Mouse (Mus musculus): ENCODE results near the gene Fuca1.

The Fuca1 gene

GRCm38 (mm10) chr4:135889884-135890283 is 30.7 kb upstream of the Fuca1 start:
- DNase-seq: peak; percentile 85

GRCm38 (mm10) chr4:135891539-135891938 is 29.0 kb upstream of the Fuca1 start:
- no peak for DNase-seq

GRCm38 (mm10) chr4:135892884-135893283 is 27.7 kb upstream of the Fuca1 start:
- no peak for DNase-seq

- no peak for DNase-seq
Measured at GRCm38 (mm10) chr4:135895071-135895571, 25.4 kb upstream of the Fuca1 start, which contains the start of gene Cnr2. Gene Cnr2 (plus strand): TSS chr4:135895394.

GRCm38 (mm10) chr4:135896157-135896556 is 24.4 kb upstream of the Fuca1 start:
- no peak for DNase-seq

GRCm38 (mm10) chr4:135898380-135899049 is 22.0 kb upstream of the Fuca1 start:
- DNase-seq: no peak

GRCm38 (mm10) chr4:135899050-135899448 is 21.5 kb upstream of the Fuca1 start:
- no peak for DNase-seq

GRCm38 (mm10) chr4:135900008-135900407 is 20.5 kb upstream of the Fuca1 start:
- no peak for DNase-seq

- no peak for DNase-seq
Measured at GRCm38 (mm10) chr4:135902606-135903242, 17.8 kb upstream of the Fuca1 start.

GRCm38 (mm10) chr4:135904810-135905209 is 15.7 kb upstream of the Fuca1 start:
- DNase-seq: no peak

GRCm38 (mm10) chr4:135906633-135907032 is 13.9 kb upstream of the Fuca1 start:
- DNase-seq: no peak

GRCm38 (mm10) chr4:135909326-135910066 is 11.0 kb upstream of the Fuca1 start:
- no peak for DNase-seq

- no peak for DNase-seq
Measured at GRCm38 (mm10) chr4:135911531-135911930, 9.0 kb upstream of the Fuca1 start.

GRCm38 (mm10) chr4:135912164-135912563 is 8.4 kb upstream of the Fuca1 start:
- no peak for DNase-seq

GRCm38 (mm10) chr4:135912835-135913234 is 7.7 kb upstream of the Fuca1 start:
- peak; percentile 51 for DNase-seq

GRCm38 (mm10) chr4:135913433-135913832 is 7.1 kb upstream of the Fuca1 start:
- DNase-seq: no peak

GRCm38 (mm10) chr4:135918635-135919279 is 1.8 kb upstream of the Fuca1 start:
- no peak for DNase-seq

GRCm38 (mm10) chr4:135919280-135919639 is 1.3 kb upstream of the Fuca1 start:
- DNase-seq: no peak

GRCm38 (mm10) chr4:135921257-135922120 is 954 bp downstream of the Fuca1 start:
- DNase-seq: peak; percentile 46

GRCm38 (mm10) chr4:135922190-135922589 is 1.7 kb downstream of the Fuca1 start:
- DNase-seq: no peak

GRCm38 (mm10) chr4:135924418-135924817 is 3.9 kb downstream of the Fuca1 start:
- no peak for DNase-seq

GRCm38 (mm10) chr4:135925341-135925740 is 4.8 kb downstream of the Fuca1 start:
- no peak for DNase-seq

Data from embryo, embryonic 11 days (tissue).